Mouse (Mus musculus) forebrain, postnatal 0 days (tissue): ENCODE measurements at regions not wholly inside any gene's neighbourhood (a gene's known extent, or its start where the extent isn't known, plus 50 kb on each side); places are given as distances from the start of the nearest gene placed in this dataset.

Source experiments
- ATAC-seq: fragments of 200-750 bp; cut with Nextera tagmentation; 2 replicates; pipeline ENCODE4 v1.8.0; 2017; ENCODE audit warnings: mild to moderate bottlenecking, moderate library complexity
- DNase-seq: peaks from one replicate; pipeline ENCODE4 v3.0.0-alpha.2; 2015
- H3K27ac ChIP-seq: fragments of 300-500 bp; sonication (generic); 2 replicates; pipeline ENCODE4 v1.5.1; 2014; ENCODE audit warnings: low read depth, mild to moderate bottlenecking, antibody characterized with exemption, low read length, moderate library complexity, mixed read lengths
- H3K27me3 ChIP-seq: fragments of 300-500 bp; sonication (generic); 2 replicates; pipeline ENCODE4 v1.6.1; 2014; ENCODE audit warnings: mild to moderate bottlenecking, low read length, mixed read lengths; ENCODE audit not compliant: insufficient read depth
- H3K36me3 ChIP-seq: fragments of 300-500 bp; sonication (generic); 2 replicates; pipeline ENCODE4 v1.6.1; 2014; ENCODE audit warnings: mild to moderate bottlenecking, moderate library complexity; ENCODE audit not compliant: insufficient read depth
- H3K4me1 ChIP-seq: fragments of 300-500 bp; sonication (generic); 2 replicates; pipeline ENCODE4 v1.6.1; 2014; ENCODE audit warnings: antibody characterized with exemption; ENCODE audit not compliant: insufficient read depth
- H3K4me2 ChIP-seq: fragments of 300-500 bp; sonication (generic); 2 replicates; pipeline ENCODE4 v1.6.1; 2014; ENCODE audit warnings: low read depth, mild to moderate bottlenecking, moderate library complexity
- H3K4me3 ChIP-seq: fragments of 300-500 bp; sonication (generic); 2 replicates; pipeline ENCODE4 v1.5.1; 2014; ENCODE audit warnings: low read depth, low read length, mixed read lengths
- H3K9ac ChIP-seq: fragments of 300-500 bp; sonication (generic); 2 replicates; pipeline ENCODE4 v1.6.1; 2014; ENCODE audit warnings: mild to moderate bottlenecking
- H3K9me3 ChIP-seq: fragments of 300-500 bp; sonication (generic); 2 replicates; pipeline ENCODE4 v1.6.1; 2016; ENCODE audit warnings: low read length
- CTCF ChIP-seq: sonication (generic); IDR thresholded peaks from 2 replicates; pipeline ENCODE4 v1.5.1; 2016; ENCODE audit warnings: antibody characterized with exemption, control low read depth, low read depth
- WGBS: fragments of 180-500 bp; shearing (Covaris S2); extraction: QIAGEN DNeasy Blood & Tissue Kit; methylation state at CpG from one replicate; pipeline ENCODE4 v1.1.7; 2014; 5-methylcytosine and 5-hydroxymethylcytosine counted together

DNA sequence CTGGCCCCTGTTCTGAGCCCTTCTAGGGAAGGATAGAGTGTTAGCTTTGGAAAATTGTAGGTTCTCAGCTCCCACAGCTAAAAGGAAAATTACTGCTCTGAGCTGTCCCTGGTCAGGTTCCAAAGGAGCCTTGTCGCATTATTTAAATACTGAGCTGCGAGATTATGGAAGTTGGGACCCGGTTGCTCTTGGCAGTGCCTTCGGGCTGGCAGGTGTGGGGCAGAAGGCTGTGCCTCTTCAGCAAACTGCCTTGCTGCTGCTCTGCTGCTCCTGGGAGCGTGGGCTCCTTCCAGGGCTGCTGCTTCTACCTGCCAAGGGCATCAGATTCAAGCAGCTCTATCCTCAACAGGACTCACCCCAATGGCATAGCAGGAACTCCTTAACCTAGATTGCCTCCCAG is 268.1 kb downstream of the Maf start:
- no peaks in the 10 kb centered on the region for H3K36me3 ChIP-seq
- DNase-seq (no peak), ATAC-seq (no peak)
- H3K4me1 ChIP-seq, result no peaks in the 10 kb centered on the region
- no peaks in the 10 kb centered on the region for H3K9me3 ChIP-seq
- no peak overlapping the region for H3K4me2 ChIP-seq
- 0 out of 2 replicates have a peak, but pooled peaks cover 4% of the 10 kb centered on the region for H3K27me3 ChIP-seq
- H3K9ac ChIP-seq, result no peak overlapping the region
- TF ChIP-seq CTCF, result no peak
- H3K27ac ChIP-seq, result no peak overlapping the region
- H3K4me3 ChIP-seq, result no peak overlapping the region
- 48% methylated on average over 5 of the region's 5 CpGs for WGBS

DNA sequence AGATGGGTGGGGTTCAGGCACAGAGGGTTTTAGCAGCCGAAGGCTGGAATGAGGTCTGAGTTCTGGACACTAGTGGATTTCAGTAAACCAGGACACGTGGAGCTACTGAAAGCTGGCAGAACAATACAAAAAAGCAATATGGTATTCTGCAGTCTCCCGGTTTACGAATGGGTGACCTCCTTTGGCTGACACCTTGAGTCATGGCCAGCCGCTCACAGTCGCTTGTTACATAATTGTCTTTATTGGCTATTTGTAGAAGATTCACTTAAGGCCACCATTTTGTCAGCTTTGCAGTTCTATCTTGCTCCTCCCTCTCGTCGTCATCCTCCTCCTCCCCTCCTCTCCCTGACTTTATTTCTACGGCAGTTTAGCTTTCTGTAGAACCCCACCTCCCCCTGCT is 269.6 kb downstream of the Maf start:
- no peaks in the 10 kb centered on the region for H3K9me3 ChIP-seq
- no peak overlapping the region for H3K4me3 ChIP-seq
- ATAC-seq (no peak), DNase-seq (no peak)
- H3K27me3 ChIP-seq, result 0 out of 2 replicates have a peak, but pooled peaks cover 7% of the 10 kb centered on the region
- 86% methylated on average over 9 of the region's 9 CpGs for WGBS
- H3K4me1 ChIP-seq, result no peaks in the 10 kb centered on the region
- no peak overlapping the region for H3K4me2 ChIP-seq
- H3K9ac ChIP-seq, result no peak overlapping the region
- H3K36me3 ChIP-seq, result no peaks in the 10 kb centered on the region
- H3K27ac ChIP-seq, result no peak overlapping the region
- TF ChIP-seq CTCF, result no peak

DNA sequence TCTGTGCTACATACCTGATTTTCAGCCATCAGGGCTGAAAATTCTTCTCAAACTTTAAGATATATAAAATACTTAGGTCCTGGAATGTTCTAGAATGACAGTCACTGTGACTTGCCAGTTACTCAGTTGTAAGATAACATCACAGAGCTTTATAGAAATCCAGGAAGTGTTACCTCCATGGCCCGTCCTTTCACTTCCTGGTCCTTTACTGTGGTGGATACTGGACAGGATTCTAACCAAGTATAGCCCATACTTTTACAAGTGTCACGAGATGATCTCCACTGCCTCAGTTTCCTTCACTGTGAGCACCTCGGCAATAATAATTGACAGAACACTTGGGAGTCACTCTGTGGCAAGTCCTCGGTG is 271.3 kb downstream of the Maf start:
- DNase-seq (no peak), ATAC-seq (no peak)
- H3K4me1 ChIP-seq, result no peaks in the 10 kb centered on the region
- no peaks in the 10 kb centered on the region for H3K9me3 ChIP-seq
- no peak overlapping the region for H3K27ac ChIP-seq
- H3K36me3 ChIP-seq, result no peaks in the 10 kb centered on the region
- no peak for TF ChIP-seq CTCF
- H3K4me2 ChIP-seq, result no peak overlapping the region
- 91% methylated on average over 4 of the region's 4 CpGs for WGBS
- peaks cover 11% of the 10 kb centered on the region; the same call in 1 of the 2 replicates for H3K27me3 ChIP-seq
- H3K9ac ChIP-seq, result no peak overlapping the region
- no peak overlapping the region for H3K4me3 ChIP-seq

DNA sequence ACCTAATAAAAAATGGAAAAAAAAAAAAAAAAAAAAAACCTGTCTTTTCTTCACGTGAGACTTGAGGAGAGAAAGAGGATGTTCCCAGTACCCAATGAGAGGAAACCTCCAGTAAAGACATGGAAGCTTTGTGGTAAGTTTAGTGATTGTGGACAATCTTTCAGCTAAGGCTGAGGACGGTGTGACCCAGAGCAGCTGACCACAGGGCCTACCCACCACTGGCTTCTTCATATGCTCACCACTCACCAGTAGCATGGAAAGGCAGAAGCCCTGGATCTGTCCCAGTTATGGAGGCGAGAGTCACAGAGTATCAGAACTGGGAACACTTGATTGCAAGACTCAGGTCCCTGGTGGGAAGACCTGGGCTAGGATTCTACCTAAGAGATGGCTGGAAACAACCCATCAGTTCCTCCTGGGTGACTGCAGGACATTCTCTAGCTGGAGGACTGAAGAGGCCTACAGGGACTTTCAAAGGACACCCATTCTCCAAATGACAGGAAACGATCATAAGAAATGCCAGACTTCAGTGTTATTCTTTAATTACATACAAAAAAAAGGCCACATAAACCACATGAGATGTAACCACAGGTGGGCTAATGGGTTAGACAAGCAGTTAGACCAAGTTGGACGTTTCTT is 271.8 kb downstream of the Maf start:
- Histone ChIP-seq H3K4me3 (no peak overlapping the region), H3K36me3 (no peaks in the 10 kb centered on the region), H3K4me1 (no peaks in the 10 kb centered on the region), H3K27me3 (peaks cover 15% of the 10 kb centered on the region; the same call in 1 of the 2 replicates), H3K9ac (no peak overlapping the region), H3K27ac (no peak overlapping the region), H3K4me2 (no peak overlapping the region), H3K9me3 (no peaks in the 10 kb centered on the region)
- DNase-seq, result no peak
- ATAC-seq, result no peak
- WGBS, result 90% methylated on average over 5 of the region's 5 CpGs
- no peak for TF ChIP-seq CTCF

DNA sequence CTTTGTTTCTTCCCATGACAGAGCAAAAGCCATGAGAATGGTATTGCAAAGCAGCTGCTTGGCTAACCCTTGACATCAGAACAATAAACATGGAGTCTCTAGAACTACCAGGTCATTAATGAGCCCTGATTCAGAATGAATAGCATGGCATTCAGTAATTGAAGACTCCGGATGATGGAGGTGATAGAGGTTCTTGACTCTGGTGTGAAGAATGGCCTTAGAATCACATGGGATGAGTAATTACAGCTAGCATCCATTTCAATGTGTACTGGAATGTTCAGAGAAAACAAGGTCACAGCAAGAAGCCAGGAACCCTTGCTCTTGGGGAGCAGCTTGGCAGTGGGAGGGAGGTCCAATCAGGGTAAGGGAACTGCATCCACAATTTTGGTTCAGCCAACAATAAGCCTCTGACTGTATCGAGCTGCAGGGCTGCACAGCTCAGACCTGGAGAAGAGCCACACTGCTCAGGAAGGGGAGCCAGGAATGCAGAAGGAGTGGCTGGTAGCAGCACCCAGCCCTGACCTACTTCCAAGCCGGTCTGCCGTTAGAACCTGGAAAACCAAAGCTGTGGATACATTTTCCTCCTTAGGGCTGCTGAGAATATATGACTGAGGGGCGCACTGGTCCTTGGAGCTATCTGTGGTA is 275.1 kb downstream of the Maf start:
- no peak for TF ChIP-seq CTCF
- H3K27ac ChIP-seq, result no peak overlapping the region
- no peaks in the 10 kb centered on the region for H3K4me1 ChIP-seq
- H3K4me3 ChIP-seq, result no peak overlapping the region
- H3K9ac ChIP-seq, result no peak overlapping the region
- DNase-seq (no peak), ATAC-seq (no peak)
- no peaks in the 10 kb centered on the region for H3K9me3 ChIP-seq
- no peaks in the 10 kb centered on the region for H3K36me3 ChIP-seq
- no peak overlapping the region for H3K4me2 ChIP-seq
- peaks cover 15% of the 10 kb centered on the region for H3K27me3 ChIP-seq
- WGBS, result 55% methylated on average over 5 of the region's 5 CpGs

DNA sequence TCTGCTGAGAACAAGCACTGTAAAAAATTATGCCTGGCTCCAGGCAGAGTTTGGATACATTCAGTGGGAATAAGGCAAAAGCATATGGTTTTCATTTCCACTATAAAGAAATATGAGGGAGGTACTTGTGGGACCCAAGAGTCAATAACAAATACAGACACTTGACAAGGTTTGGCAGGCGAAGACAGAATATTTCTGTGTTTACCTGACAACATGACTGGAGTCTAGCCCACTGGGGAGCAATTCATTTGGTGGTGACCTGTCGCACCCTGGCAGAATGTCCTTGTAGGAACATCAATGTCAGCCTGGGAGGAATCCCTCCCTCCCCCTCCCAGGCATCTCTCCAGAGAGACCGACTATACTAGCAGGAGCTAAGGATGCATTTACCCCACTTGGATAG is 276.8 kb downstream of the Maf start:
- H3K4me2 ChIP-seq, result no peak overlapping the region
- peaks cover 18% of the 10 kb centered on the region for H3K27me3 ChIP-seq
- no peaks in the 10 kb centered on the region for H3K9me3 ChIP-seq
- H3K4me1 ChIP-seq, result no peaks in the 10 kb centered on the region
- DNase-seq, result peak; percentile 24
- WGBS, result 61% methylated on average over 3 of the region's 3 CpGs
- H3K4me3 ChIP-seq, result no peak overlapping the region
- TF ChIP-seq CTCF, result no peak
- no peak overlapping the region for H3K9ac ChIP-seq
- no peaks in the 10 kb centered on the region for H3K36me3 ChIP-seq
- ATAC-seq, result no peak
- H3K27ac ChIP-seq, result no peak overlapping the region

DNA sequence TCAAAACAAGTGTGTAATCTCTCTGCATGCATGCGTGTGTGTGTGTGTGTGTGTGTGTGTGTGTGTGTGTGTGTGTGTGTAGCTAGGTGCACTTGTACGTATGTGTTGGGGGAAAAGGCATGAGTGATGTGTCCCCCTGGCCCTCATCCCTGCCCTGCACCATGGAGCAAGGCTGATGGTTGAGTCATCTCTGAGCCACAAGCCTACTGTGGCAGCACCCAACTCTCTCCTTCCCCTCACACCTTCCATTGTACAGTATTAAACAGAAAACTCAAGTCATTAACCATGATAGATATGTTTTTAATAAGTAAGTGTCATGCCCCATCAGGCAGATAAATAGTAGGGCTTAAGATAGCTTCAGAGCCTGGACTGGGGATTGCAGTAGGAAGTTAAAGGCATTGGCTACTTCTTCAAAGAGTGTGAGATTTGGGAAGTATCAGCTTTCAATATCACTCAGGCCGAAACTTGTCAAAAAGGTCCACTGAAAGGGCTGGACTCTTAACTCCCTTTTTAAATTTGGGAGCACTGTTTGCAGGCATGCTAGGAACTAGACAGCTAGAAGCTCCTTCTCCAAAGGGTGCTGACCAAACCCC is 278.2 kb downstream of the Maf start:
- 52% methylated on average over 3 of the region's 3 CpGs for WGBS
- no peak overlapping the region for H3K9ac ChIP-seq
- H3K4me3 ChIP-seq, result no peak overlapping the region
- H3K27me3 ChIP-seq, result peaks cover 25% of the 10 kb centered on the region
- no peaks in the 10 kb centered on the region for H3K4me1 ChIP-seq
- no peaks in the 10 kb centered on the region for H3K36me3 ChIP-seq
- no peak overlapping the region for H3K4me2 ChIP-seq
- H3K27ac ChIP-seq, result no peak overlapping the region
- TF ChIP-seq CTCF, result no peak
- ATAC-seq (peak; percentile 21), DNase-seq (no peak)
- no peaks in the 10 kb centered on the region for H3K9me3 ChIP-seq
